Mouse (Mus musculus) forebrain, postnatal 0 days (tissue): ENCODE results near the gene Lrrc29. TPM values are rescaled to one million over a fixed set of nuclear protein-coding genes. Genes with fewer than 3 reads are reported as not detected.

Source experiments
- ATAC-seq: fragments of 200-750 bp; cut with Nextera tagmentation; 2 replicates; pipeline ENCODE4 v1.8.0; 2017; ENCODE audit warnings: mild to moderate bottlenecking, moderate library complexity
- DNase-seq: peaks from one replicate; pipeline ENCODE4 v3.0.0-alpha.2; 2015
- H3K27ac ChIP-seq: fragments of 300-500 bp; sonication (generic); 2 replicates; pipeline ENCODE4 v1.5.1; 2014; ENCODE audit warnings: low read depth, mild to moderate bottlenecking, antibody characterized with exemption, low read length, moderate library complexity, mixed read lengths
- H3K27me3 ChIP-seq: fragments of 300-500 bp; sonication (generic); 2 replicates; pipeline ENCODE4 v1.6.1; 2014; ENCODE audit warnings: mild to moderate bottlenecking, low read length, mixed read lengths; ENCODE audit not compliant: insufficient read depth
- H3K36me3 ChIP-seq: fragments of 300-500 bp; sonication (generic); 2 replicates; pipeline ENCODE4 v1.6.1; 2014; ENCODE audit warnings: mild to moderate bottlenecking, moderate library complexity; ENCODE audit not compliant: insufficient read depth
- H3K4me1 ChIP-seq: fragments of 300-500 bp; sonication (generic); 2 replicates; pipeline ENCODE4 v1.6.1; 2014; ENCODE audit warnings: antibody characterized with exemption; ENCODE audit not compliant: insufficient read depth
- H3K4me2 ChIP-seq: fragments of 300-500 bp; sonication (generic); 2 replicates; pipeline ENCODE4 v1.6.1; 2014; ENCODE audit warnings: low read depth, mild to moderate bottlenecking, moderate library complexity
- H3K4me3 ChIP-seq: fragments of 300-500 bp; sonication (generic); 2 replicates; pipeline ENCODE4 v1.5.1; 2014; ENCODE audit warnings: low read depth, low read length, mixed read lengths
- H3K9ac ChIP-seq: fragments of 300-500 bp; sonication (generic); 2 replicates; pipeline ENCODE4 v1.6.1; 2014; ENCODE audit warnings: mild to moderate bottlenecking
- H3K9me3 ChIP-seq: fragments of 300-500 bp; sonication (generic); 2 replicates; pipeline ENCODE4 v1.6.1; 2016; ENCODE audit warnings: low read length
- CTCF ChIP-seq: sonication (generic); IDR thresholded peaks from 2 replicates; pipeline ENCODE4 v1.5.1; 2016; ENCODE audit warnings: antibody characterized with exemption, control low read depth, low read depth
- WGBS: fragments of 180-500 bp; shearing (Covaris S2); extraction: QIAGEN DNeasy Blood & Tissue Kit; methylation state at CpG from one replicate; pipeline ENCODE4 v1.1.7; 2014; 5-methylcytosine and 5-hydroxymethylcytosine counted together
- polyA plus RNA-seq: library from polyadenylated mRNA; unstranded; fragments of >200 nt; fragmentation: Nextera tagmentation; extraction: Ambion mirVana; gene quantifications from 2 replicates; pipeline ENCODE4 v1.2.1, GENCODE M21; 2015
- total RNA-seq: library from RNA; depleted of rRNA; stranded (reverse); fragments of >200 nt; gene quantifications from 2 replicates; pipeline ENCODE4 v1.2.3, GENCODE M21; 2014

Gene Lrrc29
- total and polyA plus RNA-seq, 2 experiments from 2014 or later, result 2.1 to 3.0 TPM

- no peaks in the 10 kb centered on the region for H3K9me3 ChIP-seq
- 82% methylated on average over 15 of the region's 15 CpGs for WGBS
- ATAC-seq (no peak), DNase-seq (no peak)
- H3K27ac ChIP-seq, result no peak overlapping the region
- TF ChIP-seq CTCF, result no peak
- no peaks in the 10 kb centered on the region for H3K4me1 ChIP-seq
- H3K4me2 ChIP-seq, result no peak overlapping the region
- H3K36me3 ChIP-seq, result peaks cover 43% of the 10 kb centered on the region
- no peak overlapping the region for H3K9ac ChIP-seq
- H3K27me3 ChIP-seq, result no peaks in the 10 kb centered on the region
- no peak overlapping the region for H3K4me3 ChIP-seq
Observed at GRCm38 (mm10) chr8:105359208-105359607, 33.1 kb upstream of the Lrrc29 start.

DNA sequence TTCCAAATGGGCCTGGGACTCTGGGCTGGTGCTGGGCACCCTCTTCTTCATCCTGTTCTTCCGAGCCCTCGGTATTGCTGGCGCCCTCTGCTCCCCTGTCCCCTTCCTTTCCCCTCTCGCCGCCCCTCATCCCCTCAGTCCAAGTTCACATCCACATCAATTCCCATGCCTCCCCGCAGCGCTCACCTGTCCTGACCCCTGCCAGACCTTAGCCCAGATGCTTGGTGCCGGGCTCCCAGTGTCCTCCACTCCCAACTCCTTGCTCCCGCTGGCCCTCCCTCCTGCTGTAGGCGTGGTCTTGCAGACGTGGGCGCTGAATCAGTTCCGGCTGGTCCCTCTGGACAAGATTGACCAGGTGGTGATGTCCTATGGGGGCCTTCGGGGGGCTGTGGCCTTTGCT, 30.6 kb upstream of the Lrrc29 start:
- Histone ChIP-seq H3K36me3 (peaks cover 33% of the 10 kb centered on the region), H3K4me2 (no peak overlapping the region), H3K9ac (no peak overlapping the region), H3K27me3 (no peaks in the 10 kb centered on the region), H3K9me3 (no peaks in the 10 kb centered on the region), H3K4me3 (no peak overlapping the region), H3K27ac (no peak overlapping the region), H3K4me1 (no peaks in the 10 kb centered on the region)
- 88% methylated on average over 14 of the region's 14 CpGs for WGBS
- ATAC-seq (no peak), DNase-seq (no peak)
- TF ChIP-seq CTCF, result no peak

- H3K4me2 ChIP-seq, result no peak overlapping the region
Observed at GRCm38 (mm10) chr8:105355179-105356024, 29.3 kb upstream of the Lrrc29 start.

DNA sequence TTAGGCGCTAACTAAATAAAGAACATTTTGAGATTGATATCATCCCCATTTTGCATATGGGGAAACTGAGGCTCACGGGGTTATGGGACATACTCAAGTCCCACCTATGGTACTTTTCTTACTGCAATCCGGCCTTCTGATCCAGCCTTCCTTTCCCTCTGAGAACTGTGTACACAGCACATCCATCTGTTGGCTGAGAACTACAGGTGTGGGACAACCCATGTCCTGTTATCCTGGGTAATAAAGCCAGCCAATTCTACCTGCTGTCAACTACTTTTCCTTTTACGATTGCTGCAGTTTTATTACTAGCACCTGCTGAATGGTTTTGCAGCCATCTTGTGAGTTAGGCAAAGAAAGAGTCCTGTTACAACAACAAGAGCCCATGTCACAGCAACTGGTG, 28.5 kb upstream of the Lrrc29 start:
- ATAC-seq (no peak), DNase-seq (no peak)
- no peaks in the 10 kb centered on the region for H3K27me3 ChIP-seq
- no peak overlapping the region for H3K4me2 ChIP-seq
- no peak for TF ChIP-seq CTCF
- no peak overlapping the region for H3K9ac ChIP-seq
- H3K36me3 ChIP-seq, result peaks cover 29% of the 10 kb centered on the region
- no peak overlapping the region for H3K4me3 ChIP-seq
- no peaks in the 10 kb centered on the region for H3K9me3 ChIP-seq
- H3K4me1 ChIP-seq, result peaks cover 7% of the 10 kb centered on the region; the same call in 1 of the 2 replicates
- H3K27ac ChIP-seq, result no peak overlapping the region
- 92% methylated on average over 4 of the region's 4 CpGs for WGBS

More at GRCm38 (mm10) chr8:105355179-105356024, 29.3 kb upstream of the Lrrc29 start:
- Histone ChIP-seq H3K4me3 (no peak overlapping the region), H3K27me3 (no peaks in the 10 kb centered on the region), H3K9me3 (no peaks in the 10 kb centered on the region), H3K9ac (no peak overlapping the region), H3K36me3 (peaks cover 29% of the 10 kb centered on the region), H3K27ac (no peak overlapping the region), H3K4me1 (peaks cover 3% of the 10 kb centered on the region; the same call in 1 of the 2 replicates)
- TF ChIP-seq CTCF, result no peak
- no peak for DNase-seq
- no peak for ATAC-seq
- 83% methylated on average over 26 of the region's 26 CpGs for WGBS

GRCm38 (mm10) chr8:105353583-105354135, 27.6 kb upstream of the Lrrc29 start:
- H3K9ac ChIP-seq, result no peak overlapping the region
- no peaks in the 10 kb centered on the region for H3K27me3 ChIP-seq
- 74% methylated on average over 8 of the region's 8 CpGs for WGBS
- peaks cover 7% of the 10 kb centered on the region; the same call in 1 of the 2 replicates for H3K4me1 ChIP-seq
- no peak for DNase-seq
- H3K4me2 ChIP-seq, result no peak overlapping the region
- TF ChIP-seq CTCF, result no peak
- H3K27ac ChIP-seq, result no peak overlapping the region
- H3K4me3 ChIP-seq, result no peak overlapping the region
- H3K36me3 ChIP-seq, result peaks cover 26% of the 10 kb centered on the region
- ATAC-seq, result no peak
- no peaks in the 10 kb centered on the region for H3K9me3 ChIP-seq

DNA sequence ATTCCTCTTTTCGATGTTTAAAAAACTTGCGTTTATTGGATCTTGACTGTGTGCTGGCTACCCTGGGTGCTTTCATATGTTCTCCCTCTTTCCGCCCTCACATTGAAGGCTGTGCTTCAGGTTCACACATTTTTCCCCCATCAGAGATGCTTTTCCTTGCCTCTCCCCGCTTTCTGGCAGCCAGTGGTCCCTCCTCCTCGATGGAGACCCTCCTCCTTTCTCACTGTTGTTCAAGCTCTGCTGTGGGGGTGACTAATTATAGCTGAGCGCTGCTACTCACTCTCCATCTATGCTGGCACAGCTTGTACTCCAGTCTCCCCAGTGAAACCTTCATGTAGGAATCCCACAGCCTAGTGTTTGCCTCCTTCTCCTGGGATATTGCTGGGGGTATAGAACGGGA, 24.1 kb upstream of the Lrrc29 start:
- TF ChIP-seq CTCF, result no peak
- Histone ChIP-seq H3K4me3 (peak overlapping the region; percentile 66), H3K4me2 (peak overlapping the region; percentile 98), H3K27me3 (no peaks in the 10 kb centered on the region; the same call in 1 of the 2 replicates), H3K36me3 (no peaks in the 10 kb centered on the region), H3K27ac (no peak overlapping the region; the same call in 1 of the 2 replicates), H3K9ac (peak overlapping the region; percentile 74), H3K4me1 (peaks cover 11% of the 10 kb centered on the region; the same call in 1 of the 2 replicates), H3K9me3 (no peaks in the 10 kb centered on the region)
- 28% methylated on average over 7 of the region's 7 CpGs for WGBS
- DNase-seq (peak; percentile 25), ATAC-seq (no peak)
